Mouse (Mus musculus): Measurements from ENCODE around the gene Srsf7. TPM values are rescaled to one million over a fixed set of nuclear protein-coding genes. Genes with fewer than 3 reads are reported as not detected.
"Not testable (repeated sequence)": the region's sequence is repeated elsewhere in the genome, so short reads cannot be mapped to it uniquely, and the experiment has no call there.

Gene Srsf7
- polyA plus RNA-seq, 1 experiment from 2014 or later = 949 TPM

- H3K36me3 ChIP-seq; H3K27me3 ChIP-seq (ENCODE audit: low read depth, poor library complexity, severe bottlenecking); DNase-seq (ENCODE audit: low spot score); H3K27ac ChIP-seq; H3K4me3 ChIP-seq; H3K9me3 ChIP-seq (replicated peaks): not testable (repeated sequence)
- 98% methylated on average over 3 of the region's 3 CpGs for WGBS
- peaks cover 11% of the 10 kb centered on the region for H3K4me1 ChIP-seq
Observed at GRCm38 (mm10) chr17:80178846-80179245, 28.3 kb downstream of the Srsf7 start.

DNA sequence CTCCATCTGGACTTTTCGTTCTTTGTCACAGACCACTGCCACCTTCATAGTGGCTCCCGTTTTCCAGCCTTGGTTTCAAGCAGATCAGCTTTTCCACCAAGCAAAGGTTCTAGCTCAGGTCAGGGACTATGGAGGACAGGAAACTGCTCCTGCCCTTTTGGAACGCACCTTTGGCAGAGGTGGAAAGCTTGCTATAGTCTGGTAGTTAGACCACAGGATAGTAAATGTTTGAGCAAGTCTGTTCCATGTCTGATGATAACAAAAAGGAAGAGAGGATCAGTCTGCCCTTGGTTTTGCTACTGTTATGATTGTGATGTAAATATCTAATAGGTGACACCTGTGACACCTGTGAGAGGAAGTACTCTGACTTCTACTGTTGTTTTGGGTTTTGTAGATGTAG, 31.1 kb downstream of the Srsf7 start:
- Histone ChIP-seq H3K36me3 (no peaks in the 10 kb centered on the region), H3K4me1 (peaks cover 11% of the 10 kb centered on the region), H3K27ac (no peak overlapping the region), H3K27me3 (ENCODE audit: low read depth, poor library complexity, severe bottlenecking) (no peaks in the 10 kb centered on the region), H3K4me3 (no peak overlapping the region), H3K9me3 (replicated peaks) (no peaks in the 10 kb centered on the region)
- 91% methylated on average over 3 of the region's 3 CpGs for WGBS
- DNase-seq (ENCODE audit: low spot score) = no peak

DNA sequence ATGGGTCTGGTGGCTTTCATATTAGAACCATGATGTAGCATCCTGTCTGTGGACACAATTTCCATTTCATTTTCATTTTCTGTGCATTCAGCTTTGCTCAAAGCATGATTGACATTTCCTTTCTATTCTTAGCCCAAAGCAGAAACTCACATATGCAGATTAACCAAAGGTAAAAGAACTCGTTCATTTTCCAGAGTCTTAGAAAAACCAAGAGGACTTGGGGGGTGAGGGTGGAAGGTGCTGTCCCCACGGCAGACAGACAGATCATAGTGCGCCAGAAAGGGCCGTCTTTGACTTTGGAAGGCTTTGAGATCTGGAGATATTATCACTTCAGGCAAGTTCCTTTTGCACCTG, 31.7 kb downstream of the Srsf7 start:
- Histone ChIP-seq H3K27ac (no peak overlapping the region), H3K4me3 (no peak overlapping the region), H3K9me3 (replicated peaks) (no peaks in the 10 kb centered on the region), H3K36me3 (no peaks in the 10 kb centered on the region), H3K27me3 (ENCODE audit: low read depth, poor library complexity, severe bottlenecking) (no peaks in the 10 kb centered on the region), H3K4me1 (peaks cover 11% of the 10 kb centered on the region)
- WGBS = 92% methylated on average over 4 of the region's 4 CpGs
- DNase-seq (ENCODE audit: low spot score) = no peak

GRCm38 (mm10) chr17:80174699-80175385, 32.3 kb downstream of the Srsf7 start:
- WGBS = 75% methylated on average over 19 of the region's 19 CpGs
- no peak overlapping the region for H3K4me3 ChIP-seq
- DNase-seq (ENCODE audit: low spot score) = no peak

DNA sequence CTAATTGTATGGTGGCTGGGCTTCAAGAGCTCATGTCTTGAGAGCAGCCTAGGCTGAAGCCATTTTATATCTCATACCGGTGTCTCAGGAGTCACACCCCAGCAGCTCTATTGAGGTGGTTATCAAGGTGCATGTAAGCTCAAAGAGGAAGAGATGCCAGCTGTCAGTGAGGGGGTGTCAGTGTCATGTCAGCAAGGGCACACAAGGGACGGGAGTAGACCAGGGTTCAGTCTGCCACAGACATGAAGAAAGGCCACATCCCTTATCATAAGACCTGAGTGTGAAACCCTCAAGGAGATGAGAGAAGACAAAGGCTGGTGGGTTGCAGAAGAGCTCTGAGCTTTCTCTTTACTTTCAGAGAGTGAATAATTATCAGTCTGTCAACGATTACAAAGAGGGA, 33.0 kb downstream of the Srsf7 start:
- H3K27ac ChIP-seq = no peak overlapping the region
- 82% methylated on average over 3 of the region's 3 CpGs for WGBS
- no peak overlapping the region for H3K4me3 ChIP-seq
- no peaks in the 10 kb centered on the region for H3K27me3 ChIP-seq (ENCODE audit: low read depth, poor library complexity, severe bottlenecking)
- no peaks in the 10 kb centered on the region for H3K36me3 ChIP-seq
- H3K4me1 ChIP-seq = peaks cover 12% of the 10 kb centered on the region
- H3K9me3 ChIP-seq (replicated peaks) = no peaks in the 10 kb centered on the region
- DNase-seq (ENCODE audit: low spot score) = no peak

More at GRCm38 (mm10) chr17:80174699-80175385, 32.3 kb downstream of the Srsf7 start:
- Histone ChIP-seq H3K36me3 (no peaks in the 10 kb centered on the region), H3K27ac (no peak overlapping the region), H3K9me3 (replicated peaks) (no peaks in the 10 kb centered on the region), H3K4me1 (peaks cover 11% of the 10 kb centered on the region), H3K27me3 (ENCODE audit: low read depth, poor library complexity, severe bottlenecking) (no peaks in the 10 kb centered on the region)

DNA sequence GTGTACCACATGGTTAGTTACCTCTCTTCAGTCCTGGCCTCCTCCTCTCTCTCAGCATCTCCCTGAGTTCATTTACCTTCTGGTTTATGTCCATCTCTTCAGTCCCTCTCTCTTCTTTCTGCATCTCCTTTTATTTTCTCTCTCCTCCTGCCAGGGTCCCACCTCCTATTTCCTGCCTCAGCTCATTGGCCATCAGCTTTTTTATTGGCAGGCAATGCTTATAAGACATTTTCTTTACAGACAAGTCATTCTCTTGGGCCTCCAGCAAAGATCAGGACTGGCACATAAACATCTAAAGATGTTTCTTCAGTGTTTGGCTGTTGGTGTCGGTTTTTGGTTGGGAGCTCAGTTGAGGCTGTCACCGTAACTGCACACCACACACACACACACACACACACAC, 33.4 kb downstream of the Srsf7 start:
- Histone ChIP-seq H3K4me1 (peaks cover 17% of the 10 kb centered on the region), H3K9me3 (replicated peaks) (no peaks in the 10 kb centered on the region), H3K36me3 (no peaks in the 10 kb centered on the region), H3K27ac (no peak overlapping the region), H3K27me3 (ENCODE audit: low read depth, poor library complexity, severe bottlenecking) (no peaks in the 10 kb centered on the region), H3K4me3 (no peak overlapping the region)
- no peak for DNase-seq (ENCODE audit: low spot score)
- WGBS = 92% methylated on average over 2 of the region's 2 CpGs

GRCm38 (mm10) chr17:80172761-80173160, 34.3 kb downstream of the Srsf7 start:
- Histone ChIP-seq H3K9me3 (replicated peaks) (no peaks in the 10 kb centered on the region), H3K4me1 (peaks cover 26% of the 10 kb centered on the region), H3K27ac (no peak overlapping the region), H3K4me3 (no peak overlapping the region), H3K36me3 (no peaks in the 10 kb centered on the region), H3K27me3 (ENCODE audit: low read depth, poor library complexity, severe bottlenecking) (no peaks in the 10 kb centered on the region)
- DNase-seq (ENCODE audit: low spot score) = no peak
- WGBS = 92% methylated on average over 5 of the region's 5 CpGs

GRCm38 (mm10) chr17:80171948-80172347, 35.2 kb downstream of the Srsf7 start:
- no peak overlapping the region for H3K27ac ChIP-seq
- peaks cover 33% of the 10 kb centered on the region for H3K4me1 ChIP-seq
- no peak overlapping the region for H3K4me3 ChIP-seq
- H3K36me3 ChIP-seq = no peaks in the 10 kb centered on the region
- no peak for DNase-seq (ENCODE audit: low spot score)
- H3K9me3 ChIP-seq (replicated peaks) = no peaks in the 10 kb centered on the region
- H3K27me3 ChIP-seq (ENCODE audit: low read depth, poor library complexity, severe bottlenecking) = no peaks in the 10 kb centered on the region
- WGBS = 85% methylated on average over 4 of the region's 4 CpGs

DNA sequence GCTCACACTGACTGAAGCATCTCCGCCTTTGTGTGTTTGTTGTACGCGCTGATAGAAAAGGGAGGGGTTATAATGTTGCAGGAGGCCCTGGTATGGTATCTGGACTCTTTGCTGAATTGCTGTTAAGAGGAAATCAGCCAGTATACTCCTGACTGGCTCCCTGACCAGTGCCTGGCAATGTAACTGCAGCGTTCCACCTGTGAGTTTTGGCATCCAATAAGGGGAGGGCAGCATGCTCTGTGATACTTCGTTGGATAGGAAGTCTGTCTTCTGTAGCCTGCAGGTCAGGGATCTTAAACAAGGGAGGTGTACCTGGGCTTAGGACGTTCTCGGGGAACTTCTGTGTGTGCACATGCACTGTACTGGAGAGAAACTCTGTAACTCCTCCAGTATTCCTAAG, 36.2 kb downstream of the Srsf7 start:
- H3K4me1 ChIP-seq = peaks cover 33% of the 10 kb centered on the region

GRCm38 (mm10) chr17:80169792-80170191, 37.3 kb downstream of the Srsf7 start:
- WGBS = 92% methylated on average over 6 of the region's 6 CpGs
- H3K9me3 ChIP-seq (replicated peaks) = no peaks in the 10 kb centered on the region
- peaks cover 27% of the 10 kb centered on the region for H3K4me1 ChIP-seq
- no peak overlapping the region for H3K4me3 ChIP-seq
- no peaks in the 10 kb centered on the region for H3K36me3 ChIP-seq
- H3K27ac ChIP-seq = no peak overlapping the region
- no peak for DNase-seq (ENCODE audit: low spot score)
- H3K27me3 ChIP-seq (ENCODE audit: low read depth, poor library complexity, severe bottlenecking) = no peaks in the 10 kb centered on the region

More for the DNA sequence above, 36.2 kb downstream of the Srsf7 start:
- no peak for DNase-seq (ENCODE audit: low spot score)
- WGBS = 93% methylated on average over 7 of the region's 7 CpGs
- Histone ChIP-seq H3K27ac (no peak overlapping the region), H3K27me3 (ENCODE audit: low read depth, poor library complexity, severe bottlenecking) (no peaks in the 10 kb centered on the region), H3K9me3 (replicated peaks) (no peaks in the 10 kb centered on the region), H3K36me3 (no peaks in the 10 kb centered on the region), H3K4me3 (no peak overlapping the region)

GRCm38 (mm10) chr17:80168425-80169182, 38.5 kb downstream of the Srsf7 start:
- WGBS = 30% methylated on average over 16 of the region's 16 CpGs
- Histone ChIP-seq H3K27me3 (ENCODE audit: low read depth, poor library complexity, severe bottlenecking) (no peaks in the 10 kb centered on the region), H3K27ac (peak overlapping the region; percentile 66), H3K4me3 (peak overlapping the region; percentile 38), H3K4me1 (peaks cover 23% of the 10 kb centered on the region), H3K9me3 (replicated peaks) (no peaks in the 10 kb centered on the region), H3K36me3 (no peaks in the 10 kb centered on the region)
- DNase-seq (ENCODE audit: low spot score) = peak; percentile 80

- Histone ChIP-seq H3K4me3 (no peak overlapping the region), H3K27me3 (ENCODE audit: low read depth, poor library complexity, severe bottlenecking) (no peaks in the 10 kb centered on the region), H3K36me3 (no peaks in the 10 kb centered on the region), H3K9me3 (replicated peaks) (no peaks in the 10 kb centered on the region), H3K4me1 (peaks cover 23% of the 10 kb centered on the region), H3K27ac (no peak overlapping the region)
- WGBS = 68% methylated on average over 7 of the region's 7 CpGs
- DNase-seq (ENCODE audit: low spot score) = no peak
Observed at GRCm38 (mm10) chr17:80167851-80168251, 39.3 kb downstream of the Srsf7 start.

- H3K4me1 ChIP-seq = peaks cover 23% of the 10 kb centered on the region
- whole genome bisulfite sequencing = 77% methylated on average over 4 of the region's 4 CpGs
- H3K36me3 ChIP-seq = no peaks in the 10 kb centered on the region
- H3K4me3 ChIP-seq = no peak overlapping the region
- no peak for DNase-seq (ENCODE audit: low spot score)
- no peak overlapping the region for H3K27ac ChIP-seq
- H3K27me3 ChIP-seq (ENCODE audit: low read depth, poor library complexity, severe bottlenecking) = no peaks in the 10 kb centered on the region
- H3K9me3 ChIP-seq (replicated peaks) = no peaks in the 10 kb centered on the region
Observed at GRCm38 (mm10) chr17:80167436-80167835, 39.7 kb downstream of the Srsf7 start.

Data from limb, embryonic 10.5 days (tissue).